28 mouse cellular contexts compared by ENCODE assay signal in genomic region chr1:71109858-71110257, GRCm38 (mm10). TPM values are rescaled to one million over a fixed set of nuclear protein-coding genes. Genes with fewer than 3 reads are reported as not detected.
DNase-seq lines count a peak whose midpoint lies in the region; ATAC-seq and TF ChIP-seq lines count a peak whose summit lies in the region.
"Had no signal": no experiment of that assay in that cellular context is flagged by ENCODE, and none has a peak within 500 bp of the region (broad histone marks: within the 10 kb centered on the region; RNA-seq: fewer than 3 reads in every experiment).

No protein-coding gene starts in this region.

- H3K36me3 ChIP-seq in kidney, embryonic 15.5 days: no peaks in the 10 kb centered on the region
- no peaks in the 10 kb centered on the region for H3K36me3 ChIP-seq in lung, embryonic 14.5 days (ENCODE audit: insufficient read depth)
- H3K36me3 ChIP-seq in limb, embryonic 13.5 days: no peaks in the 10 kb centered on the region
- H3K36me3 ChIP-seq: heart, embryonic 10.5 days; heart, embryonic 15.5 days; limb, embryonic 15.5 days; liver, embryonic 13.5 days had no signal

- peak overlapping the region; percentile 27; the same call in 1 of the 2 replicates for H3K4me2 ChIP-seq in kidney, embryonic 15.5 days
- H3K4me2 ChIP-seq in lung, embryonic 14.5 days: no peak overlapping the region
- H3K4me2 ChIP-seq in limb, embryonic 13.5 days (replicated peaks): peak overlapping the region; percentile 48
- H3K4me2 ChIP-seq: forebrain, embryonic 13.5 days; heart, embryonic 15.5 days; limb, embryonic 15.5 days; liver, embryonic 13.5 days; midbrain, embryonic 11.5 days had no signal

- WGBS in kidney, embryonic 15.5 days: 29% methylated on average over 10 of the region's 10 CpGs
- 72% methylated on average over 10 of the region's 10 CpGs for WGBS in lung, embryonic 14.5 days
- WGBS in limb, embryonic 13.5 days: 10% methylated on average over 10 of the region's 10 CpGs

- ATAC-seq in kidney, embryonic 15.5 days (replicated peaks; ENCODE audit: low FRiP score): no peak
- ATAC-seq in lung, embryonic 14.5 days (ENCODE audit: insufficient read depth): no peak; the same call in 1 of the 2 replicates
- ATAC-seq in limb, embryonic 13.5 days (ENCODE audit: low FRiP score, low read depth): peak; percentile 55; the same call in 1 of the 2 replicates
- ATAC-seq: CD4-positive, CD25-positive, alpha-beta regulatory T cell, adult 4 months; forebrain, embryonic 13.5 days; hindbrain, postnatal 0 days had no signal

- H3K9me3 ChIP-seq in kidney, embryonic 15.5 days (replicated peaks): no peaks in the 10 kb centered on the region
- no peaks in the 10 kb centered on the region for H3K9me3 ChIP-seq in lung, embryonic 14.5 days (ENCODE audit: low read depth, low read length)
- H3K9me3 ChIP-seq in limb, embryonic 13.5 days: no peaks in the 10 kb centered on the region
- H3K9me3 ChIP-seq: forebrain, embryonic 13.5 days; heart, embryonic 10.5 days; heart, embryonic 15.5 days; limb, embryonic 15.5 days; liver, embryonic 13.5 days had no signal

- 0 out of 2 replicates have a peak, but pooled peaks cover 7% of the 10 kb centered on the region for H3K4me1 ChIP-seq in kidney, embryonic 15.5 days
- no peaks in the 10 kb centered on the region for H3K4me1 ChIP-seq in lung, embryonic 14.5 days (ENCODE audit: insufficient read depth)
- H3K4me1 ChIP-seq in limb, embryonic 13.5 days: peaks cover 13% of the 10 kb centered on the region
- H3K4me1 ChIP-seq: forebrain, embryonic 13.5 days; heart, embryonic 10.5 days; heart, embryonic 15.5 days had no signal

- no peak overlapping the region for H3K27ac ChIP-seq in kidney, embryonic 15.5 days
- H3K27ac ChIP-seq in lung, embryonic 14.5 days (ENCODE audit: low read depth): no peak overlapping the region
- H3K27ac ChIP-seq in limb, embryonic 13.5 days: no peak overlapping the region
- H3K27ac ChIP-seq: forebrain, embryonic 13.5 days; heart, embryonic 10.5 days; heart, embryonic 15.5 days; hindbrain, postnatal 0 days; limb, embryonic 15.5 days; liver, embryonic 13.5 days had no signal

- H3K27me3 ChIP-seq in kidney, embryonic 15.5 days: no peaks in the 10 kb centered on the region
- no peaks in the 10 kb centered on the region for H3K27me3 ChIP-seq in lung, embryonic 14.5 days (ENCODE audit: insufficient read depth, low read length)
- no peaks in the 10 kb centered on the region for H3K27me3 ChIP-seq in limb, embryonic 13.5 days
- H3K27me3 ChIP-seq: forebrain, embryonic 13.5 days; heart, embryonic 15.5 days; limb, embryonic 15.5 days; liver, embryonic 13.5 days had no signal

- no peak overlapping the region for H3K9ac ChIP-seq in kidney, embryonic 15.5 days
- H3K9ac ChIP-seq in lung, embryonic 14.5 days: no peak overlapping the region
- no peak overlapping the region for H3K9ac ChIP-seq in limb, embryonic 13.5 days
- H3K9ac ChIP-seq: forebrain, embryonic 13.5 days; heart, embryonic 15.5 days; limb, embryonic 15.5 days; liver, embryonic 13.5 days had no signal

- no peak for DNase-seq in kidney, postnatal 4 days
- DNase-seq in lung, embryonic 14.5 days: peak; percentile 9
- DNase-seq in lung, postnatal 4 days: no peak
- DNase-seq in forelimb bud, embryonic 11.5 days (ENCODE audit: low read depth, low spot score): peak; percentile 65
- DNase-seq in gastrocnemius, postnatal 4 days (ENCODE audit: low spot score in 2 of 2): no peak
- no peak for DNase-seq in natural killer cell, adult 2 months (ENCODE audit: low spot score in 2 of 2)
- DNase-seq: adrenal gland, postnatal 14 days; cerebellum, adult 18-20 months; cerebellum, postnatal 14 days; gastrocnemius, postnatal 14 days; heart, adult 11 months; kidney, adult 18-20 months; layer of hippocampus, adult 9-11 months; liver, embryonic 13.5 days; lung, adult 18-20 months; lung, postnatal 10 days; thymus, adult 2 months; thymus, postnatal 36 days had no signal

- no peak overlapping the region for H3K4me3 ChIP-seq in kidney, embryonic 15.5 days (replicated peaks)
- H3K4me3 ChIP-seq in lung, embryonic 14.5 days (ENCODE audit: low read depth, low read length): no peak overlapping the region
- H3K4me3 ChIP-seq in limb, embryonic 13.5 days: no peak overlapping the region
- H3K4me3 ChIP-seq: forebrain, embryonic 13.5 days; heart, embryonic 10.5 days; heart, embryonic 15.5 days; limb, embryonic 15.5 days; liver, embryonic 13.5 days; myocyte had no signal

- no peak for TF ChIP-seq CTCF in lung, embryonic 14.5 days (IDR thresholded peaks at IDR 0.05; ENCODE audit: low read depth)

RNA-seq across cellular contexts. Expression of gene Bard1, which starts 6.9 kb away (rescaled TPM):
- 2.3 and 2.4 TPM in 2 replicates for polyA plus RNA-seq in kidney, embryonic 15.5 days (2015; fragmentation: Nextera tagmentation; extraction: Ambion mirVana)
- polyA plus RNA-seq in lung, embryonic 14.5 days (2014; fragmentation: Nextera tagmentation; extraction: Ambion mirVana): 3.0 and 3.3 TPM in 2 replicates
- polyA plus RNA-seq in limb, embryonic 13.5 days (2015; fragmentation: Nextera tagmentation; extraction: Ambion mirVana): 2.4 and 2.7 TPM in 2 replicates
- 1 to 10 TPM; 4.2 to 4.6 TPM for total RNA-seq in gastrocnemius, postnatal 4 days (2021)

Comparison
In these comparisons a context has a peak if more than half of its experiments do, and no peak if none do; other contexts are left out.
1. DNase-seq: peak in lung, embryonic 14.5 days (single experiment) and forelimb bud, embryonic 11.5 days (single experiment); none in kidney, postnatal 4 days (0 of 2), lung, postnatal 4 days (0 of 2), gastrocnemius, postnatal 4 days (0 of 2) and natural killer cell, adult 2 months (0 of 2).